Mouse (Mus musculus) intestine, postnatal 0 days (tissue): ENCODE measurements around the gene Pax3. TPM values are rescaled to one million over a fixed set of nuclear protein-coding genes. Genes with fewer than 3 reads are reported as not detected.

Experiments used
- ATAC-seq: fragments of 200-750 bp; cut with Nextera tagmentation; 2 replicates; pipeline ENCODE4 v1.8.0; 2017; ENCODE audit warnings: mild to moderate bottlenecking, moderate TSS enrichment, moderate library complexity
- H3K27ac ChIP-seq: fragments of 300-500 bp; sonication (generic); 2 replicates; pipeline ENCODE4 v1.5.1; 2014; ENCODE audit warnings: mild to moderate bottlenecking, low read depth, low read length, moderate library complexity
- H3K27me3 ChIP-seq: fragments of 300-500 bp; sonication (generic); replicated peaks from 2 replicates; pipeline ENCODE4 v1.6.1; 2014; ENCODE audit warnings: low read length, mixed read lengths; ENCODE audit not compliant: control insufficient read depth, insufficient read depth
- H3K36me3 ChIP-seq: fragments of 300-500 bp; sonication (generic); 2 replicates; pipeline ENCODE4 v1.6.1; 2014; ENCODE audit warnings: mild to moderate bottlenecking, moderate library complexity; ENCODE audit not compliant: control insufficient read depth, insufficient read depth
- H3K4me1 ChIP-seq: fragments of 300-500 bp; sonication (generic); replicated peaks from 2 replicates; pipeline ENCODE4 v1.6.1; 2014; ENCODE audit warnings: antibody characterized with exemption, low read length, mixed read lengths; ENCODE audit not compliant: control insufficient read depth, insufficient read depth
- H3K4me2 ChIP-seq: fragments of 300-500 bp; sonication (generic); replicated peaks from 2 replicates; pipeline ENCODE4 v1.6.1; 2014; ENCODE audit warnings: low read depth, mild to moderate bottlenecking, moderate library complexity
- H3K4me3 ChIP-seq: fragments of 300-500 bp; sonication (generic); 2 replicates; pipeline ENCODE4 v1.5.1; 2014; ENCODE audit warnings: low read depth, low read length
- H3K9ac ChIP-seq: fragments of 300-500 bp; sonication (generic); 2 replicates; pipeline ENCODE4 v1.6.1; 2014; ENCODE audit warnings: mild to moderate bottlenecking, low read depth, low read length
- H3K9me3 ChIP-seq: fragments of 300-500 bp; sonication (generic); 2 replicates; pipeline ENCODE4 v1.6.1; 2016; ENCODE audit warnings: mixed run types; ENCODE audit not compliant: control insufficient read depth
- CTCF ChIP-seq: sonication (generic); IDR thresholded peaks from 2 replicates; pipeline ENCODE4 v1.5.1; 2016; ENCODE audit warnings: low read depth, mild to moderate bottlenecking, control low read depth, antibody characterized with exemption, moderate library complexity
- WGBS: fragments of 180-500 bp; shearing (Covaris S2); extraction: QIAGEN DNeasy Blood & Tissue Kit; methylation state at CpG from one replicate; pipeline ENCODE4 v1.1.7; 2014; 5-methylcytosine and 5-hydroxymethylcytosine counted together
- polyA plus RNA-seq: library from polyadenylated mRNA; unstranded; fragments of >200 nt; fragmentation: Nextera tagmentation; extraction: Ambion mirVana; gene quantifications from 2 replicates; pipeline ENCODE4 v1.2.1, GENCODE M21; 2015

Gene Pax3
- polyA plus RNA-seq, 1 experiment from 2014 or later = not detected

- H3K36me3 ChIP-seq = no peaks in the 10 kb centered on the region
- no peak for ATAC-seq
- no peaks in the 10 kb centered on the region for H3K9me3 ChIP-seq
- H3K27ac ChIP-seq = no peak overlapping the region
- 37% methylated on average over 18 of the region's 18 CpGs for WGBS
- H3K27me3 ChIP-seq = no peaks in the 10 kb centered on the region
- H3K4me1 ChIP-seq = no peaks in the 10 kb centered on the region
- no peak for TF ChIP-seq CTCF
- no peak overlapping the region for H3K9ac ChIP-seq
- peak overlapping the region; percentile 28; the same call in 1 of the 2 replicates for H3K4me2 ChIP-seq
- H3K4me3 ChIP-seq = no peak overlapping the region
Measured at GRCm38 (mm10) chr1:78081761-78082160, 115.2 kb downstream of the Pax3 start.

GRCm38 (mm10) chr1:78060850-78061249, 136.1 kb downstream of the Pax3 start:
- no peak for TF ChIP-seq CTCF
- no peak overlapping the region for H3K4me2 ChIP-seq
- WGBS = 60% methylated on average over 5 of the region's 5 CpGs

GRCm38 (mm10) chr1:78057939-78058338, 139.0 kb downstream of the Pax3 start:
- ATAC-seq = no peak
- Histone ChIP-seq H3K36me3 (no peaks in the 10 kb centered on the region), H3K4me2 (no peak overlapping the region), H3K27ac (no peak overlapping the region), H3K9me3 (no peaks in the 10 kb centered on the region), H3K9ac (no peak overlapping the region), H3K4me1 (no peaks in the 10 kb centered on the region), H3K27me3 (no peaks in the 10 kb centered on the region), H3K4me3 (no peak overlapping the region)
- WGBS = 65% methylated on average over 4 of the region's 4 CpGs
- TF ChIP-seq CTCF = no peak

More at GRCm38 (mm10) chr1:78060850-78061249, 136.1 kb downstream of the Pax3 start:
- Histone ChIP-seq H3K27me3 (no peaks in the 10 kb centered on the region), H3K36me3 (no peaks in the 10 kb centered on the region), H3K9ac (no peak overlapping the region), H3K4me3 (no peak overlapping the region), H3K9me3 (no peaks in the 10 kb centered on the region), H3K27ac (no peak overlapping the region), H3K4me1 (no peaks in the 10 kb centered on the region)
- no peak for ATAC-seq

GRCm38 (mm10) chr1:78053677-78054076, 143.3 kb downstream of the Pax3 start:
- no peak overlapping the region for H3K4me3 ChIP-seq
- no peaks in the 10 kb centered on the region for H3K4me1 ChIP-seq
- no peaks in the 10 kb centered on the region for H3K9me3 ChIP-seq
- no peak for TF ChIP-seq CTCF
- no peaks in the 10 kb centered on the region for H3K36me3 ChIP-seq
- H3K4me2 ChIP-seq = no peak overlapping the region
- WGBS = 83% methylated on average over 6 of the region's 6 CpGs
- no peak overlapping the region for H3K27ac ChIP-seq
- ATAC-seq = no peak
- no peak overlapping the region for H3K9ac ChIP-seq
- no peaks in the 10 kb centered on the region for H3K27me3 ChIP-seq

Other genes starting within 250 kb of the Pax3 start
- gene Sgpp2, start 113.2 kb upstream of the Pax3 start, polyA plus RNA-seq = 23.0 and 25.9 TPM in 2 replicates